Mouse (Mus musculus) embryonic fibroblast, embryonic 13.5 days (primary cell): Measurements from ENCODE around the gene Fam81b. TPM values are rescaled to one million over a fixed set of nuclear protein-coding genes. Genes with fewer than 3 reads are reported as not detected.
A peak's percentile ranks its signal among the peaks of the same experiment; 100 is the strongest.

Source experiments
- H3K27ac ChIP-seq: 2 replicates; pipeline ENCODE4 v1.5.1; 2012; ENCODE audit warnings: low read length, control low read depth, inconsistent platforms; ENCODE audit not compliant: insufficient read depth
- H3K4me1 ChIP-seq: 2 replicates; pipeline ENCODE4 v1.6.1; 2011; ENCODE audit warnings: low read length; ENCODE audit not compliant: control insufficient read depth, insufficient read depth
- H3K4me3 ChIP-seq: 2 replicates; pipeline ENCODE4 v1.5.1; 2011; ENCODE audit warnings: mild to moderate bottlenecking, control low read depth, low read length; ENCODE audit not compliant: insufficient read depth
- CTCF ChIP-seq: IDR thresholded peaks from 2 replicates; pipeline ENCODE4 v1.5.1; 2011; ENCODE audit warnings: mild to moderate bottlenecking, control low read depth, low read length, moderate library complexity, borderline replicate concordance; ENCODE audit not compliant: insufficient read depth
- POLR2A ChIP-seq: IDR thresholded peaks from 2 replicates; pipeline ENCODE4 v1.6.1; 2011; ENCODE audit warnings: low read depth, mild to moderate bottlenecking, control low read depth, low read length, moderate library complexity
- polyA plus RNA-seq: library from polyadenylated mRNA; stranded (reverse); fragments of >200 nt; gene quantifications from 2 replicates; pipeline ENCODE4 v1.2.4, GENCODE M21; 2011; ENCODE audit warnings: low read depth; ENCODE audit not compliant: missing spikeins, insufficient read length

Fam81b gene
- polyA plus RNA-seq, 1 experiment: not detected

DNA sequence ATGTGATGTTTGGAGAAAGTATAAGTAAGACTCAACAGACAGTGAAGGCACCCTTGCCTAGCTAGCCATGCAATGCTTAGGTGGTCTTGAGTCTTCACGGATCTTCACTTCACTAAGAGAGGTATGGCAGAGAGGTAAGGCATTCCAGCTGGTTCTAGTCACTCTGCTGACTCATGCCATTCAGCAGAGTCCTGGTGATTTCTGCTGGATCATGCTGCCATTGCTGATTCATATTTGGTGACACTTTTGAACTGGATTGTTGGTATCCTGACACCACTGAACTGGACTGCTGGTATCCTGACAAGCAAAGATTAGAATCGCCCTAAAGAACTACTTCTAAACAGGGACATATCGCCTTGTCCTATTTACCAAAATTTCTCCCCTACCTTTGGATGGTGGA is 20.3 kb downstream of the Fam81b start:
- H3K4me1 ChIP-seq: no peaks in the 10 kb centered on the region
- TF ChIP-seq POLR2A (no peak), CTCF (no peak)
- H3K4me3 ChIP-seq: no peak overlapping the region
- no peak overlapping the region for H3K27ac ChIP-seq

DNA sequence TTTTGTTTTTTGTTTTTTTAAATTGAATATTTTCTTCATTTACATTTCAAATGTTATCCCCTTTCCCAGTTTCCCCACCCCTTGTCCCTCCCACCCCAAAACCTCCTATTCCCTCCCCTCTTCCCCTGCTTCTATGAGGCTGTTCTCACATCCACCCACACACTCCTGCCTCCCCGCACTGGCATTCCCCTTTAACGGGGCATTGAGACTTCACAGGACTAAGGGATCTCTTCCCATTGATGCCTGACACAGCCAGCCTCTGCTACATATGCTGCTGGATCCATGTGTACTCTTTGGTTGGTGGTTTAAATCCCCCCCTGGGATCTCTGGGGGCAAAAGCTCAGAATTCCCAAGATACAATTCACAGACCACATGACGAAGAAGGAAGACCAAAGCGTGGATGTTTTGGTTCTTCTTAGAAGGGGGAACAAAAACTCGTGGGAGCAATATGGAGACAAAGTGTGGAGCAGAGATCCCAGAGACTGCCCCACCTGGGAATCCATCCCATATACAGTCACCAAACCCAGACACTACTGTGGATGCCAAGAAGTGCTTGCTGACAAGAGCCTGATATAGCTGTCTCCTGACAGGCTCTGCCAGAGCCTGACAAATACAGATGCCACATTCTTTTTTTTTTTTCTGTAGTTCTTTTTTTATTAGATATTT is 40.4 kb downstream of the Fam81b start:
- Histone ChIP-seq H3K4me1 (no peaks in the 10 kb centered on the region), H3K4me3 (no peak overlapping the region), H3K27ac (no peak overlapping the region)
- TF ChIP-seq CTCF (no peak), POLR2A (no peak)

DNA sequence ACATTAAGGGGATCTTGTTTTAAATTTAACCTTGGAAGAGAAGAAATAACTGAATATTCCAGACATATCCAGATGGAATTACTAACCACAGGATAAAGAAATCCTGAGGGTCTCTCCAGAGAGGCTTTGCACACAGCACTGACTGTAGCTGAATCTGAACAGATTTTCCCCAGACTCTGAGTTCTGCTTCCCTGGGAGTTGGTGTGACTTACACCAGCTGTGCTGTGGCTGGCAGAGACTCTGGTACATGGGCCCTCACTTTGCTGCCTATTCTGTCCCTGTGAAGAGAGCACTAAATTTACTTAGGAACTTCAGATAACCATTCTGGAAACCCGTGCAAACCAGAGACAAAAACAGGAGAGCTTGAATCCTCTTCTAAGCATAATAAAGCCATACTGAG is 46.1 kb downstream of the Fam81b start:
- Histone ChIP-seq H3K4me3 (no peak overlapping the region), H3K4me1 (no peaks in the 10 kb centered on the region), H3K27ac (no peak overlapping the region)
- TF ChIP-seq CTCF: no peak
- no peak for TF ChIP-seq POLR2A

DNA sequence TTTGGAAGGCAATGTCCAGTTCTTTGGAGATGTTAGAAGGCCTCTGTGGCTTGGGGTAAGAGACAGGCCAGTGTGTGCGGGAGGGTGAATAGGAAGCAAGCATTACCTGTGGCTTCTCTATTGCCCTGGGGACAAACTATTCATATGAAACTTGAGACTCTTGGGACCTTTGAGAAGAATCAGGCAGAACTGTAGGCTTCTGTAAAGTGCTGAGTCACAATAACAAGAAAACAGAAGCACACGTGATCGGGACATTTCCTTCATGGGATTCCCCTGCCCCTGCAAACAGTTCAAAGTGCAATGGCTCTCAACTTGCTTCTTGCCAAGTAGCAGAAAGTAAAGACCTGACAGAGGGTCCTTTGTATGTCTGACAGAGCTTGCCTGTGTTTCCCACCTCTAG is 48.5 kb downstream of the Fam81b start:
- no peak for TF ChIP-seq POLR2A
- no peak for TF ChIP-seq CTCF
- Histone ChIP-seq H3K4me3 (no peak overlapping the region), H3K27ac (no peak overlapping the region), H3K4me1 (no peaks in the 10 kb centered on the region)

DNA sequence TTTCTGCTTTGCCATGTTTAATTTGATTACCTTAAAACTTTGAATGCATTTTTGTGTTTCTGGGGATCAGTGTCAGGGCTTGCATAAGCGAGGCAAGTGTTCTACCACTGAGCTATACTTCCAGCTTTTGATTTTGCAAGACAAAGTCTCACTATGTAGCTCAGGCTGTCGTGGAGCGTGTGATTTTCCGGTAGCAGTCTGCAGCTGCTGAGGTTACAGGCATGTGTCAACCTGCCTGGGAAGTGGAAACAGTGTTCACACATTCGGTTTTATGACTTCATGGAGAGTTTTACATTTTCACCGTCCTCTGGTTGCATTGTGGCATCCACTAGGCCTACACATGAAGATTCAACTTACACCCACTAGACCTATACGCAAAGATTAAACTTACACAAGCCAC is 54.8 kb downstream of the Fam81b start:
- TF ChIP-seq POLR2A (no peak), CTCF (no peak)
- Histone ChIP-seq H3K27ac (no peak overlapping the region), H3K4me3 (no peak overlapping the region), H3K4me1 (no peaks in the 10 kb centered on the region)

DNA sequence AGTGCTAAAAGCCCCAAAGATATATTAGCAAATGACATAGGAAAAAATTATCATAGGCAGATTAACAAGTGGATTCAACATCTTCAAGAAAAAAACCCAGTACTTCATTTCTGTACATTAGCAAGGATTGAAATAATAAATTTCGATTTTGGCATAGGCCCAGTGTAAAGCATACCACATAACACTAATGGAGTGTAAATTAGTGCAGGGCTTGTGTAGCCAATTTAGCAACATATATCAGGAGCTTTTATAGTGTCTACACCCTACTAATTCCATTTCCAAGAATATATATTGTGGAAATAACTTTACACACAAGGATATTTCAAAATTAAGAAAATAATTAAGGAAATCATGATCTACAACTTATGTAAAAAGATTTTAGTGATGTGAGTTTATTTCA is 55.8 kb downstream of the Fam81b start:
- H3K27ac ChIP-seq: no peak overlapping the region
- no peak for TF ChIP-seq POLR2A
- no peak for TF ChIP-seq CTCF
- no peak overlapping the region for H3K4me3 ChIP-seq
- no peaks in the 10 kb centered on the region for H3K4me1 ChIP-seq

DNA sequence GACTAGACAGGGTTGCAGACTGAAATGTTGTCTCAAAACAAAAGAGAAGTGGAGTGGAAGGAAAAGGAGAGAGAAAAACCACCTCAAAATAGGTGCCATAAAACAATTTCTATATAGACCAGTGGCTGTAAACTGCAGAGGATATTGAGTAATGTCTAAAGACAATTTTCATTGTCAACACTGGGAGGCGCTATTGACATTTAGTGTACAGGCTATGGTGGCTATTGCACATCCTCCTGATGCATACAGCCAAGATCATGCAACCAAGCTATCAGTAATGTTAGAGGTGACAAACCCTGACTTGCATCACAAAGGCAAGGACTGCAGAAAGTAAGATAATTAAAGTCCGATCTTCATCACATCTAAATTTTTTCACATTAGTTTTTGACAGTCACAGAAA is 89.5 kb downstream of the Fam81b start:
- H3K4me1 ChIP-seq: no peaks in the 10 kb centered on the region
- TF ChIP-seq POLR2A (no peak), CTCF (no peak)

DNA sequence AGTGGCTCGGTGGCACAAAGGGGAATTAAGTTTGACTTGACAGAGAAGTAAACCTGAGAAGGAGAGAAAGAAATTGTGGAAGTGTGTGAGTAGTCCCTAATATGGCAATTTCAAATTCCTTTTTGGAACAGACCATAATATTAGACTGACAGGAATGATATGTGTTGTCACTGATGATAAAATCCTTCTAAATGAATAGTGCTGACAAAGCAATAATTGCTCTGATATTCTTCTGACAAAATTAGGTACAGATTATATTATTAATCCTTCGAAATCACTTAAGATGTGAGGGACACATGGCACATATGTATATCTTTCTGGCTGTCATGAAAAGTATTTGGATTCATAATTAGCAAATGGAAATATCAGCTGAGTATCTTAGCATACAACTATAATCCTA is 89.9 kb downstream of the Fam81b start:
- no peak overlapping the region for H3K27ac ChIP-seq
- H3K4me3 ChIP-seq: no peak overlapping the region
- TF ChIP-seq CTCF (no peak), POLR2A (no peak)
- H3K4me1 ChIP-seq: no peaks in the 10 kb centered on the region

More for the DNA sequence above, 89.5 kb downstream of the Fam81b start:
- no peak overlapping the region for H3K4me3 ChIP-seq
- H3K27ac ChIP-seq: no peak overlapping the region

DNA sequence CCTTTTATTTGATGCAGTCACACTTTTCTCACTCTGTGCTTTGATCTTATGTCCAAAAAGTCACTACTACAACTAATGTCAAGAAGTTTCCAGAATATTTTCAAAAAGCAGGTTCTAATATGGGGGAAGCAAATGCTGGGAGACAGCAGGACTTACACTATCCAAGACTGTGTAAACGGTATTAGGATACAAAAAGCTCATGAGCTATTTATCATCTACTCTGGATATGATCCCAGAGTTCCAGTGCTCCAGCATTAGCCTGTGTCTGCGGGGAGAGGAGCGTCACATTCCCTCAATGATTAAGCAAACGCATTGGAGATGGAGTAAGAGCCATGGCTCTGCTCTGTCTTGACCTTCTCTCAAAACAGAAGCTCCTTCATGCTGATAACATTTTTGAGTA is 104.9 kb downstream of the Fam81b start:
- H3K4me3 ChIP-seq: no peak overlapping the region
- TF ChIP-seq POLR2A (no peak), CTCF (no peak)
- no peak overlapping the region for H3K27ac ChIP-seq
- peaks cover 3% of the 10 kb centered on the region; the same call in 1 of the 2 replicates for H3K4me1 ChIP-seq

DNA sequence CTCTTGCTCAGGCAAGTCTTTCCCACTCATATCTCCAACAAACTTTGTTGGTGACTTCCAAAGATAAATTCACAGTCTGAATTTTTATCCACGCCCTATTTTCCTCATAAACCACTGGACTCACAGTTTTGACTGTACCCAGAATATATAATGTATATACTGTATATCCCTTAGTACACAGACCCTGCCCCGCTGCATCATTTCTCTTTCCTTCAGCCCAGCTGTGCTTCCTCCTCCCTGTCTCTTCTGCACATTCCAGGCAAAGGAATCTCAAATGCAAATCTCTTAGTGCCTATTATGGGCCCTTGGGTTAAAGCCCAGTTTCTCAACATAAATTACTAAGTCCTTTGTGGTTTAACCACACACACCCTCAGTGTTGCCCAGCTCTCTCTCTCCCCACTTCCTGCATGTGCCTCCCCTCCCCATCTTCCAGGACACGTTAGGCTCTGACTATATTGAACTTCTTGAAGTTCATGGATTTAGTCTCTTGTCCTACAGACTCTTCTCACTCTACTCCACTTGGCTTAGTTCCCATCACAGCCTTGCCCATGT is 107.5 kb downstream of the Fam81b start:
- 0 out of 2 replicates have a peak overlapping the region, but pooled peaks have one; percentile 36 for H3K27ac ChIP-seq
- peaks cover 3% of the 10 kb centered on the region; the same call in 1 of the 2 replicates for H3K4me1 ChIP-seq
- no peak overlapping the region for H3K4me3 ChIP-seq
- no peak for TF ChIP-seq POLR2A
- TF ChIP-seq CTCF: no peak

DNA sequence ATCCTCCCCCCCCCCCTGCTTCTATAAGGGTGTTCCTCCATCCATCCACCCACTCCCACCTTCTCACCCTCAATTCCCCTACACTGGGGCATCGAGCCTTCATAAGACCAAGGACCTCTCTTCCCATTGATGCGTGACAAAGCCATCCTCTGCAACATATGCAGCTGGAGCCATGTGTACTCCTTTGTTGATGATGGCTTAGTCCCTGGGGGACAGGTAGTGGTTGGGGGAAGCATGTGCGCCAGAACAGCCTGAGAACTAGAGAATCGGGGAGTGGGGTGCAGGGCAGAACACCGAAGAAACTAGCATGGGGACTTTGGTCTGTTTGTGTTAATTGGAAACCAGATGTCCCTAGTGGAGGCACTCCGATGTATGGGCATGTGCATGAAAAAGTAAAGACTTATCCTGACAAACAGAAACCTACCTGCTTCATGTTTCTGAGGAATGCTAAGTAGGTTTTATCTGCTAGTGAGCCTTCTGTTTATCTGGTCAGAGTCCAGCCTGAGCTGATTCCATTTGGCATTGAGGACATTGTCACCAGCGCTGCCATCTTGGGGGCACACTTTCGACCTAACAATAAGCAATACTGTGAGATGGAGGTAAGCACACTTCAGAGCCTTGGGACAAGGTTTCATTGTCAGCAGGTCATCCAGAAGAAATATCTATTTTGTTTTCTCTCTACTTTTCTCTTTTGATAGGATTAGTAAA is 109.3 kb downstream of the Fam81b start:
- H3K4me1 ChIP-seq: peaks cover 3% of the 10 kb centered on the region; the same call in 1 of the 2 replicates
- TF ChIP-seq POLR2A: no peak
- TF ChIP-seq CTCF: no peak
- H3K4me3 ChIP-seq: no peak overlapping the region
- H3K27ac ChIP-seq: no peak overlapping the region
